Mouse (Mus musculus): ENCODE measurements around the gene Olfr934. TPM values are rescaled to one million over a fixed set of nuclear protein-coding genes. Genes with fewer than 3 reads are reported as not detected.

Gene Olfr934
- not detected in 2 replicates for polyA plus RNA-seq (2016; fragmentation: Nextera tagmentation; extraction: Ambion mirVana)

- H3K9ac ChIP-seq, result no peak within 1 kb of the TSS
- WGBS, result 88% methylated on average over 2 of the region's 2 CpGs
- no peak within 1 kb of the TSS for H3K4me2 ChIP-seq (replicated peaks)
- H3K4me1 ChIP-seq, result no peaks in the 10 kb centered on the region
- H3K27me3 ChIP-seq, result no peaks in the 10 kb centered on the region
- no peak within 1 kb of the TSS for H3K27ac ChIP-seq
- H3K36me3 ChIP-seq, result no peaks in the 10 kb centered on the region
- H3K4me3 ChIP-seq, result no peak within 1 kb of the TSS
- ATAC-seq (ENCODE audit: low FRiP score), result no peak
- no peaks in the 10 kb centered on the region for H3K9me3 ChIP-seq (replicated peaks)
Observed at GRCm38 (mm10) chr9:38988215-38988614, at the start of gene Olfr934. TSS of gene Olfr934 (minus strand) at chr9:38988315.

- Histone ChIP-seq H3K9ac (no peak within 1 kb of the TSS), H3K27me3 (no peaks in the 10 kb centered on the region), H3K4me2 (replicated peaks) (no peak within 1 kb of the TSS), H3K27ac (no peak within 1 kb of the TSS), H3K4me3 (no peak within 1 kb of the TSS), H3K36me3 (no peaks in the 10 kb centered on the region), H3K4me1 (no peaks in the 10 kb centered on the region), H3K9me3 (replicated peaks) (no peaks in the 10 kb centered on the region)
- WGBS, result 89% methylated on average over 1 of the region's 1 CpGs
- ATAC-seq (ENCODE audit: low FRiP score), result no peak
Observed at GRCm38 (mm10) chr9:39023277-39023676, 35.2 kb upstream of the Olfr934 start, which contains the start of gene Olfr146. TSS of gene Olfr146 (minus strand) at chr9:39023377.

DNA sequence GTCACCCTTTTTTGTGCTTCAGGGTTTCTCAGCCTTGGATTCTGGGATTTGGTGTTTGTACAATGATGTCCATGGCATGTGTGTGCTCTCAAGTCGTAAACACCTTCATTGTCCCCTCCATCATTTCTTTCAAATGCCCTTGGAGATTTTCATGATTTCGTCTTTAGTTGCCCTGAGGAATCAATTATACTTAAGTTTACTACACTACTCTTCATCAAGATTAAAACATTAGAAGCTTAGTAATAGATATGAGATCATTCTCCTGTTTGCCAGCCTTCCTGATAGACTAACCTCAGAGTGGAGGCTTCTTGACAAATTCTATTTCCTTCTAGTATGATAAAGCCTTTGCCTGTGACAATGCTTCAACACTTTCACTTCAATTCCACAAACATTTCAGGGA, 11.5 kb upstream of the Olfr934 start, which contains the start of gene Olfr935:
TSS of gene Olfr935 (minus strand) at position 101 of the 400 bp plus-strand sequence.
- Histone ChIP-seq H3K27ac (no peak within 1 kb of the TSS), H3K4me1 (no peaks in the 10 kb centered on the region), H3K27me3 (no peaks in the 10 kb centered on the region), H3K4me3 (no peak within 1 kb of the TSS), H3K36me3 (no peaks in the 10 kb centered on the region), H3K9me3 (replicated peaks) (no peaks in the 10 kb centered on the region), H3K4me2 (replicated peaks) (no peak within 1 kb of the TSS), H3K9ac (no peak within 1 kb of the TSS)
- no peak for ATAC-seq (ENCODE audit: low FRiP score)
- WGBS, result 81% methylated on average over 2 of the region's 2 CpGs

DNA sequence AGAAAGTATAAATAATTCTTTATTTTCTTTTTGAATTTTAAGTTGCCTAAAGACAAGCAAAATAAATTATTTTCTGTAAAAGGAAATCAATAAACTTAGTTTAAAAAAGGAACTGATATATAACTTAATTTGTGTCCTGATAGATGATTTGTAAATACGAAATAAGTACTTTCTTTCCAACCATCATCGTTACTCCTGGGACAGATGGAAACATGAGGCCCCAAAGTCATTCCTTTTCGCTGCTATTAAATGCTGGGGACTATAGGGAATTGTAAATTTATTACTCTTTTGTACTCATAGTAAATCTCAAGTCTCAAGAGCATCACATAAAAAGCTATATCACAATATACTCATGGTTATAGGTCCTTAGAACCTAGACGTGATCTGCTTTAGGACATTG, 16.1 kb downstream of the Olfr934 start, which contains the start of gene Olfr933:
TSS of gene Olfr933 (plus strand) at position 301 of the 400 bp plus-strand sequence.
- Histone ChIP-seq H3K4me2 (replicated peaks) (no peak within 1 kb of the TSS), H3K4me1 (no peaks in the 10 kb centered on the region), H3K27ac (no peak within 1 kb of the TSS), H3K9me3 (replicated peaks) (no peaks in the 10 kb centered on the region), H3K27me3 (no peaks in the 10 kb centered on the region), H3K4me3 (no peak within 1 kb of the TSS), H3K9ac (no peak within 1 kb of the TSS), H3K36me3 (no peaks in the 10 kb centered on the region)
- no peak for ATAC-seq (ENCODE audit: low FRiP score)
- 79% methylated on average over 4 of the region's 4 CpGs for WGBS

DNA sequence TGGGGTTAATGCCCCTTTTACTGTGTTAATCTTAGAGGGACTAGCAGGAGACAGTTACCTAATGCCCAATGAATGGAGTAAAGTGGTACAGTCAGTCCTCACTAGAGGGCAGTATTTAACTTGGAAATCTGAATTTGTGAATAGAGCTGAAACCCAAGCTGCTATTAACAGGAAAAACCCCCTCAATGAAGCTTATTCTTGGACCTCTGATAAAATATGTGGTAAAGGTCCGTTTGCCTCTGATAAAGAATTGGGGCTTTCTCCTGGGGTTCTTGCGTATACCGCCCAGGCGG, 34.0 kb downstream of the Olfr934 start:
- no peak overlapping the region for H3K4me3 ChIP-seq
- no peak overlapping the region for H3K9ac ChIP-seq
- WGBS, result 85% methylated on average over 4 of the region's 4 CpGs
- H3K27ac ChIP-seq, result no peak overlapping the region
- H3K27me3 ChIP-seq, result no peaks in the 10 kb centered on the region
- no peaks in the 10 kb centered on the region for H3K9me3 ChIP-seq (replicated peaks)
- H3K36me3 ChIP-seq, result no peaks in the 10 kb centered on the region
- ATAC-seq (ENCODE audit: low FRiP score), result no peak
- no peaks in the 10 kb centered on the region for H3K4me1 ChIP-seq
- H3K4me2 ChIP-seq (replicated peaks), result no peak overlapping the region

DNA sequence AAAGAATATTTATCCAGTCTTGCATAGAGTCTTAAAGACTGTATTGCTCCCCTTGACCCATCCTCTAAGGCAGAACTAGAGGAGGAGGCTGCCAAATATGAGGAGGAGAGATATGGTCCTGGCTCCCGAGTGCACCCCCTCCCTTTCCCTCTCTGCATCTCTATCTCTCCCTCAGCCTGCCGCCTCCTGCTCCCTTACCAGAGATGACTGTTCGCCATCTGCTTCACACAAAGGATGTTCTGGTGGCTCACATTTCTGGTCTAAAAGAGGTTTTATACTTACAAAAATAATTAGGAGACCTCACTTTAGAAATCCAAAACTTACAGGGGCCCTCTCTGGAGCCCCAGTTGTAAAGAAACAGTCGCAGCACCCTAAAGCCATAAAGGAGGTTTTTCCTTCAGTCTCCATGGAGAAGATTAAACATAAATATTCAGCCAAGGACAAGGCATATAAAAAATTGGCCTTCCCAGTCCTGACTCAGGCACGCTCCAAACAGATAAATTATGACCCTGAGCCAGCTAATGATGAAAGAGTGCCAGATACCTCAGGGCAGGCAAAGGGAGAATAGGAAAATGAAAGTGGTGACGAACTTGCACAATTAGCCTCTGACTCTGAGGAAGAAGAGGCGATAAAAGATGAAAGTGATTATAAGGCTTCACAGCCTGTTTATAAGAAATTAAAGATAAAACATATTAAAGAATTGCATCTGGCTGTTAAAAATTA, 34.6 kb downstream of the Olfr934 start:
- no peaks in the 10 kb centered on the region for H3K4me1 ChIP-seq
- H3K4me2 ChIP-seq (replicated peaks), result no peak overlapping the region
- no peaks in the 10 kb centered on the region for H3K9me3 ChIP-seq (replicated peaks)
- ATAC-seq (ENCODE audit: low FRiP score), result no peak
- no peak overlapping the region for H3K4me3 ChIP-seq
- 85% methylated on average over 7 of the region's 7 CpGs for WGBS
- H3K9ac ChIP-seq, result no peak overlapping the region
- H3K27ac ChIP-seq, result no peak overlapping the region
- H3K36me3 ChIP-seq, result no peaks in the 10 kb centered on the region
- H3K27me3 ChIP-seq, result no peaks in the 10 kb centered on the region

Other genes starting within 250 kb of the Olfr934 start
- not detected in 2 replicates for gene Olfr920, start 236.0 kb downstream of the Olfr934 start, polyA plus RNA-seq (2016; fragmentation: Nextera tagmentation; extraction: Ambion mirVana)
- gene Olfr921, start 215.2 kb downstream of the Olfr934 start, polyA plus RNA-seq (2016; fragmentation: Nextera tagmentation; extraction: Ambion mirVana), result not detected in 2 replicates
- not detected in 2 replicates for gene Olfr922, start 173.7 kb downstream of the Olfr934 start, polyA plus RNA-seq (2016; fragmentation: Nextera tagmentation; extraction: Ambion mirVana)
- not detected in 2 replicates for gene Olfr923, start 161.8 kb downstream of the Olfr934 start, polyA plus RNA-seq (2016; fragmentation: Nextera tagmentation; extraction: Ambion mirVana)
- gene Olfr924, start 143.9 kb downstream of the Olfr934 start, polyA plus RNA-seq (2016; fragmentation: Nextera tagmentation; extraction: Ambion mirVana), result not detected in 2 replicates
- not detected in 2 replicates for gene Olfr26, start 133.3 kb downstream of the Olfr934 start, polyA plus RNA-seq (2016; fragmentation: Nextera tagmentation; extraction: Ambion mirVana)
- gene Olfr926, start 111.2 kb downstream of the Olfr934 start, polyA plus RNA-seq (2016; fragmentation: Nextera tagmentation; extraction: Ambion mirVana), result not detected in 2 replicates
- not detected in 2 replicates for gene Olfr930, start 58.5 kb downstream of the Olfr934 start, polyA plus RNA-seq (2016; fragmentation: Nextera tagmentation; extraction: Ambion mirVana)
- gene Olfr933, start 16.0 kb downstream of the Olfr934 start, polyA plus RNA-seq (2016; fragmentation: Nextera tagmentation; extraction: Ambion mirVana), result not detected in 2 replicates
- not detected in 2 replicates for gene Olfr935, start 11.4 kb upstream of the Olfr934 start, polyA plus RNA-seq (2016; fragmentation: Nextera tagmentation; extraction: Ambion mirVana)
- not detected in 2 replicates for gene Olfr146, start 35.1 kb upstream of the Olfr934 start, polyA plus RNA-seq (2016; fragmentation: Nextera tagmentation; extraction: Ambion mirVana)
- gene Olfr937, start 76.6 kb upstream of the Olfr934 start, polyA plus RNA-seq (2016; fragmentation: Nextera tagmentation; extraction: Ambion mirVana), result not detected in 2 replicates
- not detected in 2 replicates for gene Olfr938, start 90.6 kb upstream of the Olfr934 start, polyA plus RNA-seq (2016; fragmentation: Nextera tagmentation; extraction: Ambion mirVana)
- gene Olfr27, start 139.8 kb upstream of the Olfr934 start, polyA plus RNA-seq (2016; fragmentation: Nextera tagmentation; extraction: Ambion mirVana), result not detected in 2 replicates
- not detected in 2 replicates for gene Olfr943, start 178.0 kb upstream of the Olfr934 start, polyA plus RNA-seq (2016; fragmentation: Nextera tagmentation; extraction: Ambion mirVana)
- gene Olfr944, start 213.6 kb upstream of the Olfr934 start, polyA plus RNA-seq (2016; fragmentation: Nextera tagmentation; extraction: Ambion mirVana), result not detected in 2 replicates

All from hindbrain, embryonic 12.5 days (tissue).